Mouse (Mus musculus) macrophage (primary cell): Measurements from ENCODE around the gene Bdkrb2. TPM values are rescaled to one million over a fixed set of nuclear protein-coding genes. Genes with fewer than 3 reads are reported as not detected.

Experiments used
- H3K27ac ChIP-seq: fragments of 350-480 bp; formaldehyde crosslinking; 2 replicates; pipeline ENCODE4 v1.9.0; 2021
- H3K36me3 ChIP-seq: fragments of 350-480 bp; formaldehyde crosslinking; 2 replicates; pipeline ENCODE4 v1.9.0; 2021; ENCODE audit errors: inconsistent target
- H3K4me3 ChIP-seq: fragments of 350-480 bp; formaldehyde crosslinking; 2 replicates; pipeline ENCODE4 v1.9.0; 2021; ENCODE audit errors: inconsistent target
- H3K79me2 ChIP-seq: fragments of 350-480 bp; formaldehyde crosslinking; 2 replicates; pipeline ENCODE4 v1.9.0; 2021; ENCODE audit errors: inconsistent target
- WGBS: methylation state at CpG from one replicate; pipeline ENCODE4 v1.1.7; 2026; ENCODE audit warnings: inconsistent platforms; ENCODE audit not compliant: missing documents; 5-methylcytosine and 5-hydroxymethylcytosine counted together
- polyA plus RNA-seq: library from polyadenylated mRNA; stranded (reverse); fragments of 250-400 nt; gene quantifications from 3 replicates; pipeline ENCODE4 v1.2.4, GENCODE M21; 2018; ENCODE audit warnings: inconsistent platforms

Gene Bdkrb2
- polyA plus RNA-seq, 1 experiment from 2014 or later: not detected

GRCm38 (mm10) chr12:105541590-105542402 lies 21.2 kb upstream of the Bdkrb2 start:
- Histone ChIP-seq H3K36me3 (no peaks in the 10 kb centered on the region), H3K79me2 (no peaks in the 10 kb centered on the region), H3K27ac (no peak overlapping the region), H3K4me3 (no peak overlapping the region)
- WGBS: 84% methylated on average over 12 of the region's 12 CpGs

DNA sequence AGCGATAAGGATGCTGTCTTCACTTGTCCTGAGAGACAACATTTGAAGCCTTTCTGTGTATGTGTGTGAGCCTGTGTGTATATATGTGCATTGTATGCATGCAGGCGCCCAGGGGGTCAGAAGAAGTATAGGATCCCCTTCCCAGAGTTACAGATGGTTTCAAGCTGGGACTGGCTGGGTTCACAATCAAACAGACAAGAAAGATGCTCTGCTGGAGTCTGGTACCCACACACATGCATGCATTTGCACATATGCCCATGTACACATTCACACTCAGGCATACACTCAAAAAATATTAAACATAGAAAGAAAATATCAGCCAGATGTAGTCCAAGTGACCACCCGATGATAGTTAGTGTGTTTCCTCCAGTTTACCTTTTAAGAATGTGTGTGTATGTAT lies 20.5 kb upstream of the Bdkrb2 start:
- H3K4me3 ChIP-seq: no peak overlapping the region
- 97% methylated on average over 3 of the region's 3 CpGs for WGBS
- H3K79me2 ChIP-seq: no peaks in the 10 kb centered on the region
- H3K36me3 ChIP-seq: no peaks in the 10 kb centered on the region
- H3K27ac ChIP-seq: no peak overlapping the region

- Histone ChIP-seq H3K27ac (no peak overlapping the region), H3K36me3 (no peaks in the 10 kb centered on the region), H3K4me3 (no peak overlapping the region), H3K79me2 (no peaks in the 10 kb centered on the region)
- WGBS: 89% methylated on average over 8 of the region's 8 CpGs
Measured at GRCm38 (mm10) chr12:105543176-105543575, 19.9 kb upstream of the Bdkrb2 start.

GRCm38 (mm10) chr12:105543751-105544150 lies 19.3 kb upstream of the Bdkrb2 start:
- Histone ChIP-seq H3K36me3 (no peaks in the 10 kb centered on the region), H3K27ac (no peak overlapping the region), H3K79me2 (no peaks in the 10 kb centered on the region), H3K4me3 (no peak overlapping the region)
- 51% methylated on average over 6 of the region's 6 CpGs for WGBS

- Histone ChIP-seq H3K4me3 (no peak overlapping the region), H3K79me2 (no peaks in the 10 kb centered on the region), H3K27ac (no peak overlapping the region), H3K36me3 (no peaks in the 10 kb centered on the region)
- 87% methylated on average over 7 of the region's 7 CpGs for WGBS
Measured at GRCm38 (mm10) chr12:105544872-105545271, 18.2 kb upstream of the Bdkrb2 start.

- whole genome bisulfite sequencing: 49% methylated on average over 17 of the region's 17 CpGs
- Histone ChIP-seq H3K27ac (no peak overlapping the region), H3K36me3 (no peaks in the 10 kb centered on the region), H3K4me3 (no peak overlapping the region), H3K79me2 (no peaks in the 10 kb centered on the region)
Measured at GRCm38 (mm10) chr12:105545696-105546435, 17.2 kb upstream of the Bdkrb2 start.

DNA sequence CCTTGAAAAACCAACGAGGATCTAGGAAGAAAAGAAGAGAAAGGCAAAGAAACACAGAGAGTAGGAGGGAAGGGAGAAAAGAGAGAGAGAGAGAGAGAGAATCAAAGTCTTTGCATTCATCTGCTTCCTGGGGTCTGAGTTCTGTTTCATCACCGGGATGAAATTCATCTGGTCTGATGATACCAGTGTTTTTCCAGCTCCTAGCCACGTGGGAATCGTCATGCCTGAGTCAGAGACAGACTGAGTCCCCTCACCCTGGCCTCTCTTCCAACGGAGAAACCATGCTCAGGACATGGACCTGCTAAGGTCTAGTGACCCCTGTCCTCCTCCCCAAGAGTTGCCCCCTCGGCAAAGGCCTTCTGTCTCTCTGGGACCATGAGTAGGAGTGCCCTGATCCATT lies 16.5 kb upstream of the Bdkrb2 start:
- Histone ChIP-seq H3K36me3 (no peaks in the 10 kb centered on the region), H3K4me3 (no peak overlapping the region), H3K27ac (no peak overlapping the region), H3K79me2 (no peaks in the 10 kb centered on the region)
- 80% methylated on average over 6 of the region's 6 CpGs for WGBS

- WGBS: 55% methylated on average over 2 of the region's 2 CpGs
- H3K36me3 ChIP-seq: no peaks in the 10 kb centered on the region
- no peak overlapping the region for H3K27ac ChIP-seq
Measured at GRCm38 (mm10) chr12:105547151-105547550, 15.9 kb upstream of the Bdkrb2 start.

GRCm38 (mm10) chr12:105548001-105548400 lies 15.0 kb upstream of the Bdkrb2 start:
- WGBS: 49% methylated on average over 2 of the region's 2 CpGs
- no peaks in the 10 kb centered on the region for H3K79me2 ChIP-seq
- H3K4me3 ChIP-seq: no peak overlapping the region
- H3K36me3 ChIP-seq: no peaks in the 10 kb centered on the region
- no peak overlapping the region for H3K27ac ChIP-seq

More at GRCm38 (mm10) chr12:105547151-105547550, 15.9 kb upstream of the Bdkrb2 start:
- H3K4me3 ChIP-seq: no peak overlapping the region
- H3K79me2 ChIP-seq: no peaks in the 10 kb centered on the region

DNA sequence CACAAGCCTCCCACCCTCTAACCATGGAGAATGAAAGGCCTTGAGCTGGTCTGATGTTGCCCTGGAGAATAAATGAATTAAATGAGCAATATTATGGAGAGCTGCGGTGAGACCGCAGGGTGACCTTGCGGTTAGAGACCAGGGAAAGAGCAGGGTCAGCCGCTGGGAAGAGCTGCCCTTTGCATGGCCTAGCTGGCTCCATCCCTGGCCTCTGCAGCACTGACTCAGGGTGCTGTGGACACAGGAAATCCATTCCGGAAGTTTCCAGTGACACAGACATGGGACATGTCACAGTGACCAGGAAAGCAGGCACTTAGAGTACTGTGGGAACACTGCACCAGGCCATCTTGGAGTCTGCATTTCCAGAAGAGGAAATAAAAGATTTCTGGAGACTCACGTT lies 14.1 kb upstream of the Bdkrb2 start:
- H3K79me2 ChIP-seq: no peaks in the 10 kb centered on the region
- WGBS: 87% methylated on average over 6 of the region's 6 CpGs
- H3K4me3 ChIP-seq: no peak overlapping the region
- no peaks in the 10 kb centered on the region for H3K36me3 ChIP-seq
- H3K27ac ChIP-seq: no peak overlapping the region

DNA sequence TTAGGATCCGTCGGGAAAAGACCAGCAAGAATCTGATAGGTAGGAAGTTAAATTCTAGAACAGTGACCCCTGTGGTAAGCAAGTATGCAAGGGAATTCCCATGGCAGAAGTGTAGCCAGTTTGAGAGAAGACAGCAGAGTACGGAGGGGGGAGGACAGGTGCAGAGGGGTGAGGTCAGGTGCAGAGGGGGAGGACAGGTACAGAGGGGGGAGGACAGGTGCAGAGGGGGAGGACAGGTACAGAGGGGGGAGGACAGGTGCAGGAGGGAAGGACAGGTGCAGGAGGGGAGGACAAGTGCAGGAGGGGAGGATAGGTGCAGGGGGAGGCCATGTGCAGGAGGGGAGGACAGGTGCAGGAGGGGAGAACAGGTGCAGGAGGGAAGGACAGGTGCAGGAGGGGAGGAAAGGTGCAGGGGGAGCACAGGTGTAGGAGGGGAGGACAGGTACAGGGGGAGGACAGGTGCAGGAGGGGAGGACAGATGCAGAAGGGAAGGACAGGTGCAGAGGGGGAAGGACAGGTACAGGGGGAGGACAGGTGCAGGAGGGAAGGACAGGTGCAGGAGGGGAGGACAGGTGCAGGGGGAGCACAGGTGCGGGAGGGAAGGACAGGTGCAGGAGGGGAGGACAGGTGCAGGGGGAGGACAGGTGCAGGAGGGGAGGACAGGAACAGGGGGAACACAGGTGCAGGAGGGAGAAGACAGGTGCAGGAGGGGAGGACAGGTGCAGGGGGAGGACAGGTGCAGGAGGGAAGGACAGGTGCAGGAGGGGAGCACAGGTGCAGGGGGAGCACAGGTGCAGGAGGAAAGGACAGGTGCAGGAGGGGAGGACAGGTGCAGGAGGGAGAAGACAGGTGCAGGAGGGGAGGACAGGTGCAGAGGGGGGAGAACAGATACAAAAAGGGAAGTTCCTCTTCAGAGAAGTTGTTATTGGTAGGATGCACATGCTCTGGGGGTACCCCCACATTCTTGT lies 12.9 kb upstream of the Bdkrb2 start:
- 79% methylated on average over 3 of the region's 4 CpGs for WGBS
- Histone ChIP-seq H3K4me3 (no peak overlapping the region), H3K27ac (no peak overlapping the region), H3K79me2 (no peaks in the 10 kb centered on the region), H3K36me3 (no peaks in the 10 kb centered on the region)

DNA sequence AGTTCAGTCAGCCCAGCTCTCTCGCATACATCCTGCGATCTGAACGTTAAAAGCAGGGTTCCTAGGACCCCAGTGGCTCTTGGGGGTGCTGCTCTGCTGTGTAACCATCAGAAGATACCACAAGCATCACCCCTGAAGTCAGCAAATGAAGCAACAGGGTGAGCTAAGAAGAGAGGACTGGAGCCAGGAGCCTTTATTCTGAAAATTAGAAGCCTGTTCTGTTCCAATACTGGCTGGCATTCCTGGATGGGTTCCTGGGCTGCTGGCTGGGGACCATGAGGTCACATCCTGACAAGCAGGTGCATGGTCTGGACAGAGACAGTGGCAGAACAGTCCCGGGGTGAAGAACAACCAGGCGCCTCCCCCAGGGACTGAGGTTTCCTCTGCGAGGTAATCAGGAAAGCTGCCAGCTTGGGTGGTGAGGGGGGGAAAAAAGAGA lies 11.5 kb upstream of the Bdkrb2 start:
- H3K4me3 ChIP-seq: no peak overlapping the region
- H3K79me2 ChIP-seq: no peaks in the 10 kb centered on the region
- H3K36me3 ChIP-seq: no peaks in the 10 kb centered on the region
- 45% methylated on average over 6 of the region's 6 CpGs for WGBS
- no peak overlapping the region for H3K27ac ChIP-seq

- WGBS: 52% methylated on average over 8 of the region's 8 CpGs
- H3K79me2 ChIP-seq: no peaks in the 10 kb centered on the region
- H3K36me3 ChIP-seq: no peaks in the 10 kb centered on the region
- H3K4me3 ChIP-seq: no peak overlapping the region
- H3K27ac ChIP-seq: no peak overlapping the region
Measured at GRCm38 (mm10) chr12:105554151-105554772, 8.8 kb upstream of the Bdkrb2 start.

GRCm38 (mm10) chr12:105555172-105555571 lies 7.9 kb upstream of the Bdkrb2 start:
- Histone ChIP-seq H3K4me3 (no peak overlapping the region), H3K27ac (no peak overlapping the region), H3K79me2 (no peaks in the 10 kb centered on the region), H3K36me3 (no peaks in the 10 kb centered on the region)
- 93% methylated on average over 5 of the region's 5 CpGs for WGBS
